Mouse (Mus musculus): ENCODE data around the gene C1ra. TPM values are rescaled to one million over a fixed set of nuclear protein-coding genes. Genes with fewer than 3 reads are reported as not detected.

Gene C1ra
- polyA plus RNA-seq, 1 experiment = 0.62 TPM

DNA sequence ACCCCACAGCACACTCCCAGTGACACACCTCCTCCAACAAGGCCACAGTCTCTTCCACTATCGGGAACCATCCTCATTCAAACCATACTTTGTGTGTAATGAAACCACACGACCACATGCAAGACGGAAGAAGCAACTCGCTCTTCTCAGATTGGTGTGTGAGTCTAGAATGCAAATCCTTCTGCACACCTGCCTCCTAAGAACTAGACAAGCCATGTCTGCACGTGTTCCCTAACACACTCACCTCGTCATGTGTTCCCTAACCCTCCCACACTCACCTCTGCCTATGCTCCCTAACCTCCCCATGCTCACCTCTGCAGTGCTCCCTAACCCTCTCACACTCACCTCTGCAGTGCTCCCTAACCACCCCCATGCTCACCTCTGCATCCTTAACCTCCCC lies 20.8 kb upstream of the C1ra start:
- no peaks in the 10 kb centered on the region for H3K36me3 ChIP-seq (ENCODE audit: control insufficient read depth, insufficient read depth)
- no peaks in the 10 kb centered on the region for H3K79me3 ChIP-seq (ENCODE audit: low read depth)
- H3ac ChIP-seq (ENCODE audit: control insufficient read depth, insufficient read length, low read depth) = no peak overlapping the region
- no peak overlapping the region for H3K4me3 ChIP-seq (ENCODE audit: insufficient read depth, poor library complexity, severe bottlenecking)
- H3K27me3 ChIP-seq (ENCODE audit: control insufficient read depth, insufficient read depth, insufficient read length) = no peaks in the 10 kb centered on the region
- TF ChIP-seq USF1 (IDR thresholded peaks at IDR 0.05; ENCODE audit: low read depth) (no peak), MYOG (IDR thresholded peaks at IDR 0.05; ENCODE audit: control insufficient read depth, extremely low read depth, insufficient read length) (no peak), FOSL1 (IDR thresholded peaks at IDR 0.05; ENCODE audit: insufficient read depth, low read length, poor library complexity, severe bottlenecking) (no peak), CTCF (IDR thresholded peaks at IDR 0.05; ENCODE audit: control insufficient read depth, insufficient read depth, insufficient read length) (no peak), MAX (IDR thresholded peaks at IDR 0.05) (no peak), MYOD1 (IDR thresholded peaks at IDR 0.05; ENCODE audit: control insufficient read depth, insufficient read length, low read depth) (no peak), CEBPB (IDR thresholded peaks at IDR 0.05; ENCODE audit: low read depth) (no peak)
- no peaks in the 10 kb centered on the region for H3K79me2 ChIP-seq (ENCODE audit: control insufficient read depth, insufficient read depth)

GRCm38 (mm10) chr6:124492842-124493561 lies 19.2 kb upstream of the C1ra start, which contains the start of gene C1rl:
Gene C1rl (plus strand): TSS chr6:124493113.
- Histone ChIP-seq H3K79me2 (ENCODE audit: control insufficient read depth, insufficient read depth) (no peaks in the 10 kb centered on the region), H3K4me3 (ENCODE audit: insufficient read depth, poor library complexity, severe bottlenecking) (no peak within 1 kb of the TSS), H3ac (ENCODE audit: control insufficient read depth, insufficient read length, low read depth) (no peak within 1 kb of the TSS), H3K36me3 (ENCODE audit: control insufficient read depth, insufficient read depth) (no peaks in the 10 kb centered on the region), H3K27me3 (ENCODE audit: control insufficient read depth, insufficient read depth, insufficient read length) (no peaks in the 10 kb centered on the region), H3K79me3 (ENCODE audit: low read depth) (no peaks in the 10 kb centered on the region)
- TF ChIP-seq CTCF (IDR thresholded peaks at IDR 0.05; ENCODE audit: control insufficient read depth, insufficient read depth, insufficient read length) = no peak
- TF ChIP-seq USF1 (IDR thresholded peaks at IDR 0.05; ENCODE audit: low read depth) = no peak
- no peak for TF ChIP-seq MYOD1 (IDR thresholded peaks at IDR 0.05; ENCODE audit: control insufficient read depth, insufficient read length, low read depth)
- TF ChIP-seq MYOG (IDR thresholded peaks at IDR 0.05; ENCODE audit: control insufficient read depth, extremely low read depth, insufficient read length) = no peak
- no peak for TF ChIP-seq FOSL1 (IDR thresholded peaks at IDR 0.05; ENCODE audit: insufficient read depth, low read length, poor library complexity, severe bottlenecking)

DNA sequence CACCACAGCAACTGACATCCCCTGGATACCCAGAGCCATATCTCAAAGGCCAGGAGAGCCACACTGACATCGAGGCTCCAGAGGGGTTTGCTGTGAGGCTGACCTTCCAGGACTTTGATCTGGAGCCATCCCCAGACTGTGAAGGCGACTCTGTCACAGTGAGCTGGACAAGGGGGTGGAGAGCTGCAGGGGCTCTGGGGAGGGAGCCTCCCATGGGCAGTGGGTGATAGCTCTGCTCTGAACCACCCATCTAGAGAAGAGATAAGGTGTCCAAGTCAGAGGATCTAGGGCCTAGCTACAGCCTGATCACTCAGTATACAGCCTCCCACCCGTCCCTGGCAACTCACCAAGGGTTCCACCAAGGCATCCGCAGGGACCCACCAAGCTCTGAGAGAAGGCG lies 18.3 kb upstream of the C1ra start:
- Histone ChIP-seq H3K27me3 (ENCODE audit: control insufficient read depth, insufficient read depth, insufficient read length) (no peaks in the 10 kb centered on the region), H3K4me3 (ENCODE audit: insufficient read depth, poor library complexity, severe bottlenecking) (no peak overlapping the region), H3K79me2 (ENCODE audit: control insufficient read depth, insufficient read depth) (no peaks in the 10 kb centered on the region), H3K36me3 (ENCODE audit: control insufficient read depth, insufficient read depth) (no peaks in the 10 kb centered on the region), H3K79me3 (ENCODE audit: low read depth) (no peaks in the 10 kb centered on the region), H3ac (ENCODE audit: control insufficient read depth, insufficient read length, low read depth) (no peak overlapping the region)
- TF ChIP-seq MYOG (IDR thresholded peaks at IDR 0.05; ENCODE audit: control insufficient read depth, extremely low read depth, insufficient read length) (no peak), CTCF (IDR thresholded peaks at IDR 0.05; ENCODE audit: control insufficient read depth, insufficient read depth, insufficient read length) (no peak)

DNA sequence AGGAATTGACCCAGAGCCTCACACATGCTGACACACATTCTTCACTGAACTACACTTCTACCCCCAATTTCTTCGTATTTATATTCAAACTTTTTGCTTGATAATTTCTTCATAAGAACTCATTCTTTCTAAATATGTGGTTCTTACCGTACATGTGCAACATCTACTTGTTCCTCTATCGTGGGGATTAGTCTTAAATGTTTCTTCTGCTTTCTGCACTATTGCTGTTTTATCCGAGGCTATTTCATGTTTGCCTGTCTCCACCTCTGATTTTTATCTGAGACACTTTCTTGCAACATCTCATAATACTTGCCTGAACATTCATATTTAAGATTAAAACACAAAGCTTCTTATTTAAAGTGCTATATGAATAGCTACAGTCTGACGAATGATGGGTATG lies 16.2 kb upstream of the C1ra start:
- H3ac ChIP-seq (ENCODE audit: control insufficient read depth, insufficient read length, low read depth) = no peak overlapping the region
- no peak for TF ChIP-seq MYOG (IDR thresholded peaks at IDR 0.05; ENCODE audit: control insufficient read depth, extremely low read depth, insufficient read length)
- TF ChIP-seq CTCF (IDR thresholded peaks at IDR 0.05; ENCODE audit: control insufficient read depth, insufficient read depth, insufficient read length) = no peak
- no peak for TF ChIP-seq USF1 (IDR thresholded peaks at IDR 0.05; ENCODE audit: low read depth)
- no peak for TF ChIP-seq FOSL1 (IDR thresholded peaks at IDR 0.05; ENCODE audit: insufficient read depth, low read length, poor library complexity, severe bottlenecking)
- TF ChIP-seq MAX (IDR thresholded peaks at IDR 0.05) = no peak
- TF ChIP-seq CEBPB (IDR thresholded peaks at IDR 0.05; ENCODE audit: low read depth) = no peak
- TF ChIP-seq MYOD1 (IDR thresholded peaks at IDR 0.05; ENCODE audit: control insufficient read depth, insufficient read length, low read depth) = no peak
- no peaks in the 10 kb centered on the region for H3K36me3 ChIP-seq (ENCODE audit: control insufficient read depth, insufficient read depth)
- H3K79me2 ChIP-seq (ENCODE audit: control insufficient read depth, insufficient read depth) = no peaks in the 10 kb centered on the region
- H3K79me3 ChIP-seq (ENCODE audit: low read depth) = no peaks in the 10 kb centered on the region
- H3K4me3 ChIP-seq (ENCODE audit: insufficient read depth, poor library complexity, severe bottlenecking) = no peak overlapping the region
- H3K27me3 ChIP-seq (ENCODE audit: control insufficient read depth, insufficient read depth, insufficient read length) = no peaks in the 10 kb centered on the region

GRCm38 (mm10) chr6:124499914-124500566 lies 12.2 kb upstream of the C1ra start:
- Histone ChIP-seq H3K27me3 (ENCODE audit: control insufficient read depth, insufficient read depth, insufficient read length) (no peaks in the 10 kb centered on the region), H3K36me3 (ENCODE audit: control insufficient read depth, insufficient read depth) (no peaks in the 10 kb centered on the region), H3ac (ENCODE audit: control insufficient read depth, insufficient read length, low read depth) (no peak overlapping the region), H3K79me2 (ENCODE audit: control insufficient read depth, insufficient read depth) (no peaks in the 10 kb centered on the region), H3K79me3 (ENCODE audit: low read depth) (no peaks in the 10 kb centered on the region), H3K4me3 (ENCODE audit: insufficient read depth, poor library complexity, severe bottlenecking) (no peak overlapping the region)
- TF ChIP-seq CEBPB (IDR thresholded peaks at IDR 0.05; ENCODE audit: low read depth) (no peak), MYOG (IDR thresholded peaks at IDR 0.05; ENCODE audit: control insufficient read depth, extremely low read depth, insufficient read length) (no peak), FOSL1 (IDR thresholded peaks at IDR 0.05; ENCODE audit: insufficient read depth, low read length, poor library complexity, severe bottlenecking) (no peak), USF1 (IDR thresholded peaks at IDR 0.05; ENCODE audit: low read depth) (no peak), CTCF (IDR thresholded peaks at IDR 0.05; ENCODE audit: control insufficient read depth, insufficient read depth, insufficient read length) (no peak), MAX (IDR thresholded peaks at IDR 0.05) (no peak), MYOD1 (IDR thresholded peaks at IDR 0.05; ENCODE audit: control insufficient read depth, insufficient read length, low read depth) (no peak)
